Mouse (Mus musculus): Measurements from ENCODE around the gene Map3k20.

- TF ChIP-seq POLR2A (IDR thresholded peaks at IDR 0.05; ENCODE audit: borderline replicate concordance, extremely low read depth, low read depth, low read length) (no peak), CTCF (IDR thresholded peaks at IDR 0.05; ENCODE audit: insufficient read depth, low read length) (no peak)
Measured at GRCm38 (mm10) chr2:72420561-72420960, 135.1 kb downstream of the Map3k20 start.

All from lung, adult 2 months (tissue).